Mouse (Mus musculus): Measurements from ENCODE around the gene St6galnac5. TPM values are rescaled to one million over a fixed set of nuclear protein-coding genes. Genes with fewer than 3 reads are reported as not detected.

St6galnac5 gene
- polyA plus RNA-seq, 1 experiment from 2014 or later = 0.27 TPM

- Histone ChIP-seq H3K9ac (ENCODE audit: low read depth, low read length) (no peak overlapping the region), H3K36me3 (ENCODE audit: control insufficient read depth, insufficient read depth) (no peaks in the 10 kb centered on the region), H3K27ac (ENCODE audit: low read depth, low read length) (no peak overlapping the region), H3K4me2 (replicated peaks; ENCODE audit: low read depth) (no peak overlapping the region), H3K27me3 (replicated peaks; ENCODE audit: control insufficient read depth, insufficient read depth, low read length) (no peaks in the 10 kb centered on the region), H3K4me1 (replicated peaks; ENCODE audit: control insufficient read depth, insufficient read depth, low read length) (no peaks in the 10 kb centered on the region), H3K4me3 (ENCODE audit: low read depth, low read length) (no peak overlapping the region), H3K9me3 (ENCODE audit: control insufficient read depth) (no peaks in the 10 kb centered on the region)
- TF ChIP-seq CTCF (IDR thresholded peaks at IDR 0.05; ENCODE audit: low read depth) = no peak
- no peak for ATAC-seq
- 49% methylated on average over 5 of the region's 5 CpGs for WGBS
Measured at GRCm38 (mm10) chr3:152998106-152998505, 16.1 kb upstream of the St6galnac5 start.

GRCm38 (mm10) chr3:152993608-152994007 is 11.6 kb upstream of the St6galnac5 start:
- H3K27me3 ChIP-seq (replicated peaks; ENCODE audit: control insufficient read depth, insufficient read depth, low read length) = no peaks in the 10 kb centered on the region
- H3K9ac ChIP-seq (ENCODE audit: low read depth, low read length) = no peak overlapping the region
- H3K4me2 ChIP-seq (replicated peaks; ENCODE audit: low read depth) = no peak overlapping the region
- no peak for TF ChIP-seq CTCF (IDR thresholded peaks at IDR 0.05; ENCODE audit: low read depth)
- no peak overlapping the region for H3K4me3 ChIP-seq (ENCODE audit: low read depth, low read length)
- no peak overlapping the region for H3K27ac ChIP-seq (ENCODE audit: low read depth, low read length)
- H3K4me1 ChIP-seq (replicated peaks; ENCODE audit: control insufficient read depth, insufficient read depth, low read length) = no peaks in the 10 kb centered on the region
- no peak for ATAC-seq
- 49% methylated on average over 5 of the region's 5 CpGs for WGBS
- H3K9me3 ChIP-seq (ENCODE audit: control insufficient read depth) = no peaks in the 10 kb centered on the region
- no peaks in the 10 kb centered on the region for H3K36me3 ChIP-seq (ENCODE audit: control insufficient read depth, insufficient read depth)

- H3K27ac ChIP-seq (ENCODE audit: low read depth, low read length) = no peak overlapping the region
- H3K9me3 ChIP-seq (ENCODE audit: control insufficient read depth) = no peaks in the 10 kb centered on the region
- H3K27me3 ChIP-seq (replicated peaks; ENCODE audit: control insufficient read depth, insufficient read depth, low read length) = no peaks in the 10 kb centered on the region
- no peak for ATAC-seq
- 73% methylated on average over 2 of the region's 2 CpGs for WGBS
- no peak overlapping the region for H3K4me2 ChIP-seq (replicated peaks; ENCODE audit: low read depth)
- TF ChIP-seq CTCF (IDR thresholded peaks at IDR 0.05; ENCODE audit: low read depth) = no peak
- no peak overlapping the region for H3K9ac ChIP-seq (ENCODE audit: low read depth, low read length)
- H3K4me1 ChIP-seq (replicated peaks; ENCODE audit: control insufficient read depth, insufficient read depth, low read length) = no peaks in the 10 kb centered on the region
- no peaks in the 10 kb centered on the region for H3K36me3 ChIP-seq (ENCODE audit: control insufficient read depth, insufficient read depth)
- H3K4me3 ChIP-seq (ENCODE audit: low read depth, low read length) = no peak overlapping the region
Measured at GRCm38 (mm10) chr3:152990787-152991186, 8.7 kb upstream of the St6galnac5 start.

- H3K4me2 ChIP-seq (replicated peaks; ENCODE audit: low read depth) = peak overlapping the region; percentile 58
- H3K9me3 ChIP-seq (ENCODE audit: control insufficient read depth) = no peaks in the 10 kb centered on the region
- H3K36me3 ChIP-seq (ENCODE audit: control insufficient read depth, insufficient read depth) = no peaks in the 10 kb centered on the region
- H3K4me3 ChIP-seq (ENCODE audit: low read depth, low read length) = peak overlapping the region; percentile 27
- ATAC-seq = no peak
- no peak overlapping the region for H3K9ac ChIP-seq (ENCODE audit: low read depth, low read length)
- H3K27me3 ChIP-seq (replicated peaks; ENCODE audit: control insufficient read depth, insufficient read depth, low read length) = peaks cover 20% of the 10 kb centered on the region
- H3K4me1 ChIP-seq (replicated peaks; ENCODE audit: control insufficient read depth, insufficient read depth, low read length) = no peaks in the 10 kb centered on the region
- H3K27ac ChIP-seq (ENCODE audit: low read depth, low read length) = no peak overlapping the region
- TF ChIP-seq CTCF (IDR thresholded peaks at IDR 0.05; ENCODE audit: low read depth) = no peak
- 1% methylated on average over 47 of the region's 47 CpGs for WGBS
Measured at GRCm38 (mm10) chr3:152980978-152981974, 770 bp downstream of the St6galnac5 start.

GRCm38 (mm10) chr3:152980431-152980830 is 1.6 kb downstream of the St6galnac5 start:
- no peaks in the 10 kb centered on the region for H3K9me3 ChIP-seq (ENCODE audit: control insufficient read depth)
- peaks cover 20% of the 10 kb centered on the region for H3K27me3 ChIP-seq (replicated peaks; ENCODE audit: control insufficient read depth, insufficient read depth, low read length)
- no peak for ATAC-seq
- H3K4me3 ChIP-seq (ENCODE audit: low read depth, low read length) = peak overlapping the region; percentile 27; the same call in 1 of the 2 replicates
- no peak overlapping the region; the same call in 1 of the 2 replicates for H3K4me2 ChIP-seq (replicated peaks; ENCODE audit: low read depth)
- no peaks in the 10 kb centered on the region for H3K4me1 ChIP-seq (replicated peaks; ENCODE audit: control insufficient read depth, insufficient read depth, low read length)
- no peaks in the 10 kb centered on the region for H3K36me3 ChIP-seq (ENCODE audit: control insufficient read depth, insufficient read depth)
- H3K27ac ChIP-seq (ENCODE audit: low read depth, low read length) = no peak overlapping the region
- no peak for TF ChIP-seq CTCF (IDR thresholded peaks at IDR 0.05; ENCODE audit: low read depth)
- H3K9ac ChIP-seq (ENCODE audit: low read depth, low read length) = no peak overlapping the region
- WGBS = 20% methylated on average over 5 of the region's 6 CpGs

GRCm38 (mm10) chr3:152979481-152980092 is 2.5 kb downstream of the St6galnac5 start:
- no peaks in the 10 kb centered on the region for H3K4me1 ChIP-seq (replicated peaks; ENCODE audit: control insufficient read depth, insufficient read depth, low read length)
- no peaks in the 10 kb centered on the region for H3K36me3 ChIP-seq (ENCODE audit: control insufficient read depth, insufficient read depth)
- no peak for TF ChIP-seq CTCF (IDR thresholded peaks at IDR 0.05; ENCODE audit: low read depth)
- no peaks in the 10 kb centered on the region for H3K9me3 ChIP-seq (ENCODE audit: control insufficient read depth)
- no peak for ATAC-seq
- peaks cover 20% of the 10 kb centered on the region for H3K27me3 ChIP-seq (replicated peaks; ENCODE audit: control insufficient read depth, insufficient read depth, low read length)
- H3K27ac ChIP-seq (ENCODE audit: low read depth, low read length) = no peak overlapping the region
- H3K4me2 ChIP-seq (replicated peaks; ENCODE audit: low read depth) = no peak overlapping the region
- WGBS = 47% methylated on average over 11 of the region's 11 CpGs
- H3K4me3 ChIP-seq (ENCODE audit: low read depth, low read length) = no peak overlapping the region
- no peak overlapping the region for H3K9ac ChIP-seq (ENCODE audit: low read depth, low read length)

Data from intestine, postnatal 0 days (tissue).